Comparison of ENCODE assay signal across 17 mouse cellular contexts in the genomic region with DNA sequence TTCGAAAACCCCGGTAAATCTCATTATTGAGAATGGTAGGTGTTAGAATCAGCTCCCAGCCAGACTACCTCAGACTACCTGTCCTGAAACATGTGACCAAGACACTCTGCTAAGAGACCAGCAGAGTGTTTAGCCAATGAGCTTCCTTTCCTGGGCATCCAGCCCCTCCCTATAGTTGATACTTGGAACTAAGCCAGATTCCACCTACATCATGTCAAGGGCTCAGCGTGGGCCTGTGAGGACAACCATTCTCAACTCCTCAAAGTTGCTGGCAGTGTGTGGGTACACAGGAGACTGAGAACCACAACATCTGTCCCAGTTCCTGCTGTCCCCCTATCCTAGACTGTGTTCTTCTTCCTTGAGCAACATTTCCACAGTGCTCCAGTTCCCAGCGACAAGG. TPM values are rescaled to one million over a fixed set of nuclear protein-coding genes. Genes with fewer than 3 reads are reported as not detected.
DNase-seq lines count a peak whose midpoint lies in the region; TF ChIP-seq lines count a peak whose summit lies in the region.
"Had no signal": no experiment of that assay in that cellular context is flagged by ENCODE, and none has a peak within 500 bp of the region (broad histone marks: within the 10 kb centered on the region; RNA-seq: fewer than 3 reads in every experiment).

No protein-coding gene starts in this region.

- peaks cover 16% of the 10 kb centered on the region for H3K36me3 ChIP-seq in E14TG2a.4 (ENCODE audit: insufficient read depth, low read length)
- H3K36me3 ChIP-seq: limb, embryonic 12.5 days; liver, embryonic 15.5 days; midbrain, embryonic 10.5 days had no signal

- intact Hi-C loops in left cerebral cortex, postnatal 14 days (cut with DNase I) = no loop called here
- intact Hi-C loops in left cerebral cortex, postnatal 36 days (cut with DNase I) = no loop called here

- DNase-seq in cerebellum, adult 9-10 months = peak; percentile 34
- DNase-seq in cerebellum, adult 11 months = no peak
- DNase-seq in left cerebral cortex, postnatal 14 days (ENCODE audit: low spot score in 2 of 2) = peak; percentile 12 to 34
- no peak for DNase-seq in left cerebral cortex, postnatal 36 days (ENCODE audit: low spot score in 2 of 2)
- peak; percentile 14 to 21 for DNase-seq in frontal cortex, postnatal 36 days (ENCODE audit: low spot score in 2 of 2)
- DNase-seq in testis, postnatal 10 days (ENCODE audit: low spot score) = no peak
- DNase-seq in natural killer cell, adult 2 months (ENCODE audit: low spot score in 2 of 2) = no peak
- DNase-seq: adrenal gland, postnatal 14 days; heart, adult 2 months; layer of hippocampus, adult 9-11 months; right cerebral cortex, postnatal 4 days had no signal

- TF ChIP-seq CTCF in E14TG2a.4 (conservative IDR thresholded peaks at IDR 0.05; ENCODE audit: low read length) = no peak

- no peaks in the 10 kb centered on the region for H3K27me3 ChIP-seq in E14TG2a.4 (ENCODE audit: insufficient read depth, low read length)
- H3K27me3 ChIP-seq: CH12.LX; limb, embryonic 12.5 days; liver, embryonic 15.5 days had no signal

- peak overlapping the region; percentile 49 for H3K4me3 ChIP-seq in E14TG2a.4 (replicated peaks; ENCODE audit: low read length)
- H3K4me3 ChIP-seq: heart, adult 2 months; limb, embryonic 12.5 days; liver, embryonic 15.5 days; midbrain, embryonic 10.5 days; myocyte had no signal

- no peaks in the 10 kb centered on the region for H3K9me3 ChIP-seq in E14TG2a.4 (ENCODE audit: low read length)
- H3K9me3 ChIP-seq: limb, embryonic 12.5 days; liver, embryonic 15.5 days; midbrain, embryonic 10.5 days had no signal

- peaks cover 85% of the 10 kb centered on the region for H3K4me1 ChIP-seq in E14TG2a.4 (replicated peaks; ENCODE audit: low read depth, low read length)
- H3K4me1 ChIP-seq: liver, embryonic 15.5 days; midbrain, embryonic 10.5 days had no signal

RNA-seq across cellular contexts. Expression of a gene that starts 45.3 kb away (rescaled TPM):
- 1 to 10 TPM in 1 of 2 experiments, under 1 TPM in 1; 0.82 to 1.6 TPM for total RNA-seq in left cerebral cortex, postnatal 14 days (2021)
- total RNA-seq in left cerebral cortex, postnatal 36 days (2021) = 1 to 10 TPM in 1 of 2 experiments, under 1 TPM in 1; 0.39 to 1.2 TPM
- total RNA-seq: CH12.LX had no signal

Comparison
In these comparisons a context has a peak if more than half of its experiments do, and no peak if none do; other contexts are left out.
1. DNase-seq: peak in cerebellum, adult 9-10 months (single experiment), left cerebral cortex, postnatal 14 days (2 of 2) and frontal cortex, postnatal 36 days (2 of 2); none in cerebellum, adult 11 months (single experiment), left cerebral cortex, postnatal 36 days (0 of 2), testis, postnatal 10 days (single experiment) and natural killer cell, adult 2 months (0 of 2).